Mouse (Mus musculus): ENCODE measurements around the gene Hdgfl2. TPM values are rescaled to one million over a fixed set of nuclear protein-coding genes. Genes with fewer than 3 reads are reported as not detected.

Gene Hdgfl2
- total and polyA plus RNA-seq, 3 experiments: 35.3 to 93.6 (median 68.9) TPM

- no peak for TF ChIP-seq E2F4 (IDR thresholded peaks at IDR 0.05; ENCODE audit: insufficient replicate concordance, low read depth, low read length)
- TF ChIP-seq KAT2A (IDR thresholded peaks at IDR 0.05; ENCODE audit: insufficient replicate concordance, low read length): no peak
- TF ChIP-seq RAD21 (IDR thresholded peaks at IDR 0.05; ENCODE audit: low read depth, low read length): no peak
- no peak for TF ChIP-seq USF2 (conservative IDR thresholded peaks at IDR 0.05; ENCODE audit: low read depth, low read length)
- no peak for TF ChIP-seq NELFE (IDR thresholded peaks at IDR 0.05; ENCODE audit: low read depth, low read length)
- TF ChIP-seq JUND (conservative IDR thresholded peaks at IDR 0.05; ENCODE audit: low read depth, low read length): no peak
- no peak for TF ChIP-seq MAX (IDR thresholded peaks at IDR 0.05; ENCODE audit: low read length)
- no peak for TF ChIP-seq UBTF (IDR thresholded peaks at IDR 0.05; ENCODE audit: low read depth, low read length)
- Histone ChIP-seq H3K79me2 (replicated peaks; ENCODE audit: control insufficient read depth, extremely low read depth, insufficient read depth, poor library complexity, severe bottlenecking) (no peaks in the 10 kb centered on the region), H3K27me3 (replicated peaks) (no peaks in the 10 kb centered on the region), H3K4me2 (ENCODE audit: insufficient read depth, low read depth, poor library complexity, severe bottlenecking) (no peak overlapping the region), H3K9ac (ENCODE audit: insufficient read depth, low read depth) (no peak overlapping the region), H3K4me1 (ENCODE audit: control insufficient read depth in 1 of 2, insufficient read depth in 2 of 2) (no peaks in the 10 kb centered on the region), H3K36me3 (replicated peaks in 1 of 2; ENCODE audit: control insufficient read depth in 1 of 2, insufficient read depth in 1 of 2, low read length in 1 of 2) (peaks cover 86 to 93% of the 10 kb centered on the region in 2 experiments), H3K9me3 (replicated peaks; ENCODE audit: low read length) (no peaks in the 10 kb centered on the region), H3K27ac (ENCODE audit: insufficient read depth, low read depth) (no peak overlapping the region), H3K4me3 (replicated peaks in 1 of 3; ENCODE audit: low read depth in 2 of 3, low read length in 2 of 3, poor library complexity in 1 of 3) (no peak overlapping the region)
- in situ Hi-C loops (cut with MboI; ENCODE audit: low pct_ligation_motif_present, low pct_unique_long_range_greater_than_20kb, low sequenced_read_pairs) (no loop called here), dilution Hi-C loops (cut with MboI; ENCODE audit: extremely low pct_ligation_motif_present, extremely low pct_unique_long_range_greater_than_20kb, low sequenced_read_pairs) (no loop called here)
- DNase-seq (ENCODE audit: extremely low read depth): no peak
These were observed 18.7 kb downstream of the Hdgfl2 start for GRCm38 (mm10) chr17:56098180-56098579.

GRCm38 (mm10) chr17:56098711-56099572, 19.5 kb downstream of the Hdgfl2 start:
- Histone ChIP-seq H3K27ac (ENCODE audit: insufficient read depth, low read depth) (no peak overlapping the region), H3K4me1 (ENCODE audit: control insufficient read depth in 1 of 2, insufficient read depth in 2 of 2) (no peaks in the 10 kb centered on the region), H3K79me2 (replicated peaks; ENCODE audit: control insufficient read depth, extremely low read depth, insufficient read depth, poor library complexity, severe bottlenecking) (no peaks in the 10 kb centered on the region), H3K9me3 (replicated peaks; ENCODE audit: low read length) (no peaks in the 10 kb centered on the region), H3K9ac (ENCODE audit: insufficient read depth, low read depth) (no peak overlapping the region), H3K4me2 (ENCODE audit: insufficient read depth, low read depth, poor library complexity, severe bottlenecking) (no peak overlapping the region), H3K36me3 (replicated peaks in 1 of 2; ENCODE audit: control insufficient read depth in 1 of 2, insufficient read depth in 1 of 2, low read length in 1 of 2) (peaks cover 88 to 95% of the 10 kb centered on the region in 2 experiments), H3K4me3 (replicated peaks in 1 of 3; ENCODE audit: low read depth in 2 of 3, low read length in 2 of 3, poor library complexity in 1 of 3) (no peak overlapping the region), H3K27me3 (replicated peaks) (no peaks in the 10 kb centered on the region)
- in situ Hi-C loops (cut with MboI; ENCODE audit: low pct_ligation_motif_present, low pct_unique_long_range_greater_than_20kb, low sequenced_read_pairs): no loop called here
- dilution Hi-C loops (cut with MboI; ENCODE audit: extremely low pct_ligation_motif_present, extremely low pct_unique_long_range_greater_than_20kb, low sequenced_read_pairs): no loop called here
- no peak for DNase-seq (ENCODE audit: extremely low read depth)
- TF ChIP-seq USF1 (IDR thresholded peaks at IDR 0.05; ENCODE audit: low read depth, low read length) (no peak), CTCF (conservative IDR thresholded peaks at IDR 0.05 in 1 of 2, IDR thresholded peaks at IDR 0.05 in 1 of 2; ENCODE audit: low read depth in 2 of 2, low read length in 2 of 2) (peak in 1 of 2 experiments; percentile 13; a peak in 1 of 4 replicates), ZKSCAN1 (IDR thresholded peaks at IDR 0.05; ENCODE audit: borderline replicate concordance, low read depth, low read length) (no peak)

- Histone ChIP-seq H3K4me3 (replicated peaks in 1 of 3; ENCODE audit: low read depth in 2 of 3, low read length in 2 of 3, poor library complexity in 1 of 3) (no peak overlapping the region), H3K27ac (ENCODE audit: insufficient read depth, low read depth) (no peak overlapping the region), H3K9ac (ENCODE audit: insufficient read depth, low read depth) (no peak overlapping the region), H3K36me3 (replicated peaks in 1 of 2; ENCODE audit: control insufficient read depth in 1 of 2, insufficient read depth in 1 of 2, low read length in 1 of 2) (peaks cover 79 to 82% of the 10 kb centered on the region in 2 experiments), H3K9me3 (replicated peaks; ENCODE audit: low read length) (no peaks in the 10 kb centered on the region), H3K27me3 (replicated peaks) (no peaks in the 10 kb centered on the region), H3K79me2 (replicated peaks; ENCODE audit: control insufficient read depth, extremely low read depth, insufficient read depth, poor library complexity, severe bottlenecking) (no peaks in the 10 kb centered on the region), H3K4me2 (ENCODE audit: insufficient read depth, low read depth, poor library complexity, severe bottlenecking) (no peak overlapping the region), H3K4me1 (ENCODE audit: control insufficient read depth in 1 of 2, insufficient read depth in 2 of 2) (no peaks in the 10 kb centered on the region)
- no peak for DNase-seq (ENCODE audit: extremely low read depth)
- in situ Hi-C loops (cut with MboI; ENCODE audit: low pct_ligation_motif_present, low pct_unique_long_range_greater_than_20kb, low sequenced_read_pairs) (no loop called here), dilution Hi-C loops (cut with MboI; ENCODE audit: extremely low pct_ligation_motif_present, extremely low pct_unique_long_range_greater_than_20kb, low sequenced_read_pairs) (no loop called here)
- TF ChIP-seq MAZ (IDR thresholded peaks at IDR 0.05; ENCODE audit: low read depth, low read length) (no peak), ELF1 (IDR thresholded peaks at IDR 0.05; ENCODE audit: low read depth, low read length) (no peak), JUND (conservative IDR thresholded peaks at IDR 0.05; ENCODE audit: low read depth, low read length) (no peak), USF2 (conservative IDR thresholded peaks at IDR 0.05; ENCODE audit: low read depth, low read length) (no peak), RAD21 (IDR thresholded peaks at IDR 0.05; ENCODE audit: low read depth, low read length) (no peak), GABPA (IDR thresholded peaks at IDR 0.05; ENCODE audit: insufficient replicate concordance, low read depth, low read length) (no peak), USF1 (IDR thresholded peaks at IDR 0.05; ENCODE audit: low read depth, low read length) (no peak), MAFK (IDR thresholded peaks at IDR 0.05; ENCODE audit: insufficient replicate concordance, low read length) (no peak), IRF4 (IDR thresholded peaks at IDR 0.05; ENCODE audit: low read depth, low read length) (no peak), JUN (IDR thresholded peaks at IDR 0.05; ENCODE audit: insufficient read depth, low read depth, low read length) (no peak), TBP (conservative IDR thresholded peaks at IDR 0.05; ENCODE audit: low read depth, low read length) (no peak), BHLHE40 (IDR thresholded peaks at IDR 0.05; ENCODE audit: low read depth, low read length) (no peak), RCOR1 (conservative IDR thresholded peaks at IDR 0.05; ENCODE audit: low read depth, low read length) (no peak), ETS1 (conservative IDR thresholded peaks at IDR 0.05; ENCODE audit: low read depth, low read length) (no peak), PAX5 (IDR thresholded peaks at IDR 0.05; ENCODE audit: low read length) (no peak), SMC3 (IDR thresholded peaks at IDR 0.05; ENCODE audit: low read depth, low read length) (no peak), UBTF (IDR thresholded peaks at IDR 0.05; ENCODE audit: low read depth, low read length) (no peak), E2F4 (IDR thresholded peaks at IDR 0.05; ENCODE audit: insufficient replicate concordance, low read depth, low read length) (no peak)
These were observed 21.4 kb downstream of the Hdgfl2 start for GRCm38 (mm10) chr17:56100811-56101210.
